Mouse (Mus musculus) skeletal muscle tissue, adult 2 months (tissue): ENCODE measurements around the gene Cttn.

Experiments used
- DNase-seq: peaks from one replicate; pipeline ENCODE4 v3.0.0-alpha.2; 2012; ENCODE audit warnings: low read depth, low spot score

Gene Cttn

DNA sequence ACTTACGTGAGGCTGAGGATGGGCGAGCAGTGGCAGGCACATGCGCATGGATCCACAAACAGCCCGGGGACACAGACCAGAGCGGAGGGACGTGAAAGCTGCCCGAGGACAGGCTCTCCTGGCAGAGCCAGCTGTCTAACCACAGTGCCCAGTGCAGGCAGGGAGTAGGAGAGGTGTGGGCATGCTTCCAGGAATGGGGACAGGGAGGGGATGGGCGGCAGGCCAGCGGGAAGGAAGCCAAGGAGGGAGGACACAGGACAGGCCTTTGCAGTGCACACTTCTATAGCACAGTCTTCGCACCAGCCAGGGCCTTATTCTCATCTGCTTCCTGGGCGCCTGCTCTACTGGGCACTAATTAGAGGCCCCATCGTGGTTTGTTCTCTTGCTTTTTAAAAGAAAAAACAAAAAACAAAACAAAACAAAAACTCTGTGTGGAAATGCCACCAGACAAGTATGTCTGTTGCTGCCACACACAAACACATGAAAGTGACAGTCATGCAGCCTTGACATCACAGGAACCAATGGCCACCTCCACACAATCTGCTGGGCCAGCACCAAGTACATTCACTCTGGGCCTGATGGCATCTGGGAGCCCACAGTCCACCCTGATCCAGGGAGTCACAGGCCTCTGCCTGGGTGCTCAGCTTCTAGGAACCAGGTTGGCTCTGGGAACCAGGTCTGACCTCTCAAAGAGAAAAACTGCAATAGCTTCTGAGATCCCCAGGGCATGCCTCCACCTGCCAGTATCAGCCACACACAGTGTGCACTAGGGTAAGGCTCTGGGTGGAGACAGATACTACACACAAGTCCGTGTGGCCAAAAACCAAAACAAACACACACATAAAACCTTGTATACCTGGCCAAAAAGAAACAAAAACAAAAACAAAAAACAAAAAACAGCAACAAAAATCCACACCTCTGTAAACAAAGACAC is 20.9 kb downstream of the Cttn start:
- peak; percentile 68 for DNase-seq

GRCm38 (mm10) chr7:144448186-144448585 is 22.6 kb downstream of the Cttn start:
- no peak for DNase-seq

DNA sequence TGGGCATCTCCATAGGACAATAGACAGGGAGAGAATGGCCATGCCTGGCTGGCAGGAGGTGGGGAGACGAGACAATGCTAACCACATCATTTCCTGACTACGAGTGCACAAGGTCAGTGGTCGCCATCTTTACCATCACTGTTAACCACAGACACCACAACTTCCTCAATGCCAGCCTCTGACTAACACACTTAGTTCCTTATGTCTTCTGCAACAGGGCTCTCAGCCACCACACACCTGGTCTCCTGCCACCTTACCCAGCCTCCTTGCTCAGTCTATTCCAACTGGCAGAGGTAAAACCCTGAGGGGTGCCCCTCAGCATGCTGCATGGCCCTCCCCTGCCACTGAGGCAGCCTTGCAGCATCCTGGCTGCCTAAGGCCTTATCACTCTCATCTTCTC is 23.7 kb downstream of the Cttn start:
- DNase-seq = peak; percentile 23

DNA sequence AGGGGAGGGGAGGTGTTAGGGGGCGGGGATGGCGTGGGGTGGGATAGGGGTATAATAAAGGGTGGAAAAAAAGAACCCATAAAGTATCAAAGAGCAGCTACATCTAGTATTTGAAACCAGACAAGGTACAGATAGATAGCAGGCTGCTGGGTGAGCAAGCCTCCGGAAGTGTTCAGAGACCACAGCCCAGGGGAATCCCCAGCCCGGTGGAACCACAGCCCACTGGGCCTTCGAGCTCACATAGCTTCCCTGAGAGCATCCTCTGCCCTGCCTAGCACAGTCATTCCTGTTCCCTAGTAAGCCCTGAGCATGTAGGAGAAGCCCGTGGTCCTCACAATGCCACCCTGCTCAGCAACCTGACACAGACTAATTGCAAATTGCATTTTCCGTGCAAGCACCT is 26.0 kb downstream of the Cttn start:
- DNase-seq = no peak

- DNase-seq = no peak
Observed at GRCm38 (mm10) chr7:144441976-144442375, 28.8 kb downstream of the Cttn start.

- no peak for DNase-seq
Observed at GRCm38 (mm10) chr7:144441466-144441865, 29.3 kb downstream of the Cttn start.

- no peak for DNase-seq
Observed at GRCm38 (mm10) chr7:144438811-144439210, 32.0 kb downstream of the Cttn start.

- DNase-seq = no peak
Observed at GRCm38 (mm10) chr7:144432920-144433319, 37.9 kb downstream of the Cttn start.

DNA sequence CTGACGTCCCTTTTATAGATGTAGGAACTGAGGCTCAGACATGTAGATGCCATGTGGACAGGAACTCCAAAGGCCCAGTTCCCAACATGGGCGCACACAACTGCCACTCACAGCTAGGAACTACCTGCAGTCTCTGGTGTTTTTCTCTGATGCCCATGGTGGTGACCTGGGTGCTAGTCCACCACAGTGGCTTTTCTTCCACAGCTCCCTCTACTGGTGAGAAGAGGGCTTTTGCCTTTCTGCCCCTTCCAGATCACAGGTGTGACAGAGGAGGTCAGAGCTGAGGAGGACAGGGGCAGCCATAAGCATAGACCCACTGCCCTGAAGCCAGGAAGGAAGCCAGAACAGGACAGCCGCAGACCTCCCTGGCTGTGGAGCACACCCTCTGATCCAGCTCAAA is 43.3 kb downstream of the Cttn start:
- no peak for DNase-seq

- DNase-seq = no peak
Observed at GRCm38 (mm10) chr7:144426594-144426993, 44.2 kb downstream of the Cttn start.

- no peak for DNase-seq
Observed at GRCm38 (mm10) chr7:144425953-144426352, 44.9 kb downstream of the Cttn start.

DNA sequence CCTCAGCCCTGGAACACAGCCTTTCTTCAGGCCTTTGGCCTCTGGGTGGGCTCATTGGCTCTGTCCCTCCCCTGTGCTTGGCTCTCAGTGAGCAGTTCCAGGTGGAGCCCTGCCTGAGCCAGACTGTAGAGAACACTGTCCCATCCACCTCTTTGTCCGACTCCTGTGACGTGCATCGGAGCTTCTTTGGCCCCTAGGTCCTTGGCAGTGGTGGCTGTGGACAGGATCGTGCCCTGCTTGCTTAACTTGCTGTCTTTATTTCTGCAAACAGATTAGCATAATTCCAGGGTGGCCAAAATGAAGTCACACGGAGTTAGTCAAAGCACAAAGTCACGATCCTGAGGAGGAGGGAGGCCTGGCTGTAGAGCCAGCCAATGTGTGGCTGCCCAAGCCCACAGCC is 49.3 kb downstream of the Cttn start:
- DNase-seq = no peak

DNA sequence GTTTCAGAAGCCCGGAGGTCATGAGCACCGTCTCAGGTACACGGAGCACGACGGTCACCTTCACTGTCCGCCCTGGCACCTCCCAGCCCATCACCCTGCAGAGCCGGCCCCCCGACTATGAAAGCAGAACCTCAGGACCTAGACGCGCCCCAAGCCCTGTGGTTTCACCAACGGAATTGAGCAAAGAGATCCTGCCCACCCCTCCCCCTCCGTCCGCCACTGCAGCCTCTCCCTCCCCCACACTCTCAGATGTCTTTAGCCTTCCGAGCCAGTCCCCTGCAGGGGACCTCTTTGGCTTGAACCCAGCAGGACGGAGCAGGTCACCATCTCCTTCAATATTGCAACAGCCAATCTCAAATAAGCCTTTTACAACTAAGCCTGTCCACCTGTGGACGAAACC is 50.3 kb downstream of the Cttn start:
- no peak for DNase-seq

DNA sequence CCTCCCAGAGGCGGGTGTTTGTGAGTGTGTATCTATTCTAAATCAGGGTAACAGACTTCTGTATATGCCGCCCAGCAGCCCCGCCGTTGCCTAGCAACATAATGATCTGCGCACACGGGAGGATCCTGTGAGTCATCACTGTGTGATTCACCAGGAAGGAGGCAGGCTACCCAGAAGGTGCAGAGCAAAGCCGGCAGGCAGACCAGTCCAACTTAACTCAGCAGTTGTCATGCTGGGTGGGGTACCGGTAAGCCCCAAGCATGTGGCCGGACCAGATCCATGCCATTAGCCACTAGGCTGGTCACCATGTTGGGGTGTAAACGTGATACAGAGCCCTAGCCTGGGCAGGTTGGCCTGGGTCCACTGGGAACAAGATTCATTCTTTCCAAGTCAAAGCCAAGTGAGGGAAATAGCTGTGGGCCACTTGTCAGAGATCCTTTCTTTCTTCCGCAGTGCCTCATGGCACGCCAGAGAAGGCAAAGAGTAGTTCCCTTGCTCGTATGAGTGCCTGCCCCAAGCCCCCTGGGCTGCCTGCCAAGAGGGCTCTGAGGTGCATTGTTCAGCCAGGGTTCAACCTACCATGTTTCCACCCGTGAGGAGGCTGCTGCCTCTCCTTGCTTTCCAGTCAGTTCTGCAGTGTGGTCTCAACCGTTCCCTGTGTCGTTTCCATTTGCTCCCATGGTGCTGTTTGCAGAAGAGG is 53.0 kb downstream of the Cttn start:
- DNase-seq = peak; percentile 20

GRCm38 (mm10) chr7:144417234-144417633 is 53.6 kb downstream of the Cttn start:
- DNase-seq = no peak

DNA sequence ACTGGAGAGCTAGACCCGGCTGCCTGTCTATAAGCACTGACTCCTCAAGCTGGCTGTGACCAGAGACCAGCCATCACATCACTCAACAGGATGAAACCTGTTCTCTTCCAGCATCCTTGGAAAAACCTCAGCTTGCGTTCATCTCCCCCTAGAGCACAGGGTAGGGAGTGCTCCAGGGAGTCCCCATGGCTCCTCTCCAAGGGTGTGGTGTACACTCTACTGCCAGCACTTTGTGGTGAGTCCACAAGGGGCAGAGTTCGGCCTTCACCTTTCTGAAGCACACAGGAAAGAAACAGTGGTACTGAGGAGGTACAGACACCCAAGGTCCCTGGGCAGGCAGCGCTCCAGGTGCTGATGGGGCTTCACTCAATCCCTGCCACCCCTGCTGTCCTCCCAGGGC is 55.0 kb downstream of the Cttn start:
- no peak for DNase-seq

DNA sequence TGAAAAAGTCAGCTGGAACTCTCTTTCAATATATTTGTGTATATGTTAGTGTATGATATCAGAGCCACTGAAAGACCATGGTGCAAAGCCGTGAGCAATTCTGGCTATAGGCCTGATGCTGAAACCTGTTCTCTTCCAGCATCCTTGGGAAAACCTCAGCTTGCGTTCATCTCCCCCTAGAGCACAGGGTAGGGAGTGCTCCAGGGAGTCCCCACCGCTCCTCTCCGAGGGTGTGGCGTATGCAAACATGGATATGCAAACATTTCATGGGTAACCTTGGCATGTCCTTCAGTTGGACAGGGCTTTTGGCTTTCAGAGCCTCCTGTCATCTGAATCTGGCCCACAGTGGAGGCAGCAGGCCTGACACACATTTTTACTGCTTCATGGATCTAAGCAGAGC is 56.2 kb downstream of the Cttn start:
- no peak for DNase-seq

DNA sequence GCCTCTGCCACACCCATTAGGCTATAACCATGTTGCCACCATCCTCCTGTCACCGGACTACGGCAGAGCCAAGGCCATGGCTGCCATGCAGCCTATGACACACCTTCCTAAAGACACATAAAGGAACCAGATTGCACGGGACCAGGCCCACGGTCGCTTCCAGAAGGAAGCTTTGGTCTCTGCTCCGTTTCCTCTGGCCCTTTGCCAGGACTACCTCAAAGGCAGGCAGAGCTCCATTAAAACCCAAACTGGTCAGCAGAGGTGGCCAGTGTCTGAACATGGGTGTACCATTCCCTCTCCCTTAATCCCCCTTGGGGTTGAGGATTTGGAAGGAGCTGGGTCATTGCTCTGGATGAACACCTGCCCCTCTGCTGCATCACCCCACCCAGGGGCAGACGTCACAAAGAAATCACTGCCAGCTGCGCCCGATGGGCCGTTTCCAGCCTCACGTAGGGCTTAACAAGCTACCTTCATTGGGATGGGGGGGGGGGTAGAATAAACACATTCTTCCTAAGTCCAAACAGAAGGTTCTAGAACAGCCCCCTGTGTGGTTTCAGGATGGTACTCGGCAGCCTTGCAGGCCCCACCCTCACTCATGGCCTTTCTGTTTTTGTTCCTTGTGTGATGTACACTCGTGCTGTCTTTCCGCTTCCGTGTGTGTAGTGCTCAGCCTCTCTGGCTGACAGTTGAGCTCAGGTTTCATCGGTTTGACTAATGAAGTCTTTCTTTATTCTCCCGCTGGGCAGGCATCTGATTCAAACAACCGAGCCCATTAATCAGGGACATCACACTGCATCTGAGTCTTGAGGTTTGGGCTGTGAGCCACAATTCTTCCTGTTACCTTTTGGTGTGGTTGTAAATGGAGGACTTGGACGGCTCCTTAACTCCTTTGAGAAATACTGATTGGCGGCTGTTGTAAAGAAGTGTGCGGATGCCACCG is 58.6 kb downstream of the Cttn start:
- no peak for DNase-seq

- DNase-seq = no peak
Observed at GRCm38 (mm10) chr7:144409682-144410081, 61.1 kb downstream of the Cttn start.

DNA sequence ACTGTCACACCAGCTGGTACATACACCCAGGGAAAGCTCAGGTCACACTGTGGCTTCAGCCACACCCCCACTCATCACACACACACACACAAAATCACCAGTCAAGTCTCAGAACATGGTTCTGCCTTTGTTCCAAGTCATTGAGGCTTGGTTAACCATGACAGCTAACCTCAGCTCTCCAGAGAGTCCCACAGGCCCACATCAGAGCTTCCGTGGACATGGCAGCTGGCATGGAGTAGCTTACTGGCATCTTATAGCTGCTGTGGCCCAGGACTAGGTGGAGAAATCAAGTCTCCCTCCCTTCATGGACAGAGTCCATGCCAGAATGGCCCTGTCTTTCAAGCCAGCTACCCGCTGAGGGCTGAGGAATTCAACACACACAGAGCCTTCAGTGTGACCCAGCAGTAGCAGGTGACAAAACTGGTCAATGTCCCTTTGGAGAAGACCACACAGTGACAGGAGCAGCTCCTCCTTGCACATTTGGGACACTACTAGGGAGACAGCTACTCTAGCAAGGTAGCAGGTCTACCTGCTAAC is 62.3 kb downstream of the Cttn start:
- DNase-seq = no peak

DNA sequence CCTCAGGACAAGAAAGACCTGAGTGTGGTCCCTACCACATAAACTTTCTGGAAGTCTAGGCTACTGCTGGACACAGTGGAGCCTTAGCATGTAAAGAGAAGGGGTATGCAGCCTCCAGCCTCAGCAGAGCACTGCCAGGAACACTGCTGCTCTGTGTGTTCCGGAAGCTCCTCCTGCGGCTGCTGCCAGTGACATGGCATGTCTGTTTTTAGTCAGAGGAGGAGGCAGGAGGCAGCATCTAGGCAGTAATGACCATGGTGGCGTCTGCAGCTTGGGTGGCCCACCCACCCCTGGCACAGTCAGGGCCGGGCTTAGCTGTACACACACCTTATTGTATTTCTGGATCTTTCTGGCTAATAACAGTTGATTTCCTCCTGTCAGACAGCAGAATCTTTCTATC is 63.1 kb downstream of the Cttn start:
- no peak for DNase-seq

DNA sequence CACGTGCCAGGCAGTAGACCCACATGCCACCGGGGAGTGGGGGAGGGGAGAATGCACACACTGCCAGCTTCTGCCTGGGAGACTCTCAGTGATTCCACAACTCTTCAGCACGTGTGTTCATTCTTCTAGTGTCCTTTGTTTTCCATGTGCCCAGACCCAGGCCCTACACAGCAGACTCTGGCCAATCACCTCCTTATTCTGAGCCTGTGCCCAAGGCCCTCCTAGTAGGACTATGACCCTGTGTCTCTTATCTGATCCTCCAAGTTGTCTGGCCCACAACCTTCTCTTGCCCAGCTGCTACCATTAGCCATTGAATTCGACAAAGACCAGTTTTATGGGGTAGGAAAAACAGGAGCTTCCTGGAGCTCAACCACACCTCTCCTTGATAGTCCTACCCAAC is 68.3 kb downstream of the Cttn start:
- no peak for DNase-seq
